Mouse (Mus musculus) liver, adult 2 months (tissue): ENCODE measurements at regions not wholly inside any gene's neighbourhood (a gene's known extent, or its start where the extent isn't known, plus 50 kb on each side); places are given as distances from the start of the nearest gene placed in this dataset.

Source experiments
- CTCF ChIP-seq: fragments of 200-500 bp; IDR thresholded peaks from 2 replicates; pipeline ENCODE4 v1.5.1; 2011; ENCODE audit warnings: low read depth, low read length, control low read depth
- POLR2A ChIP-seq: fragments of 200-500 bp; IDR thresholded peaks from 2 replicates; pipeline ENCODE4 v1.6.1; 2011; ENCODE audit warnings: low read length, control low read depth; ENCODE audit not compliant: insufficient read depth; ENCODE audit errors: extremely low read depth

DNA sequence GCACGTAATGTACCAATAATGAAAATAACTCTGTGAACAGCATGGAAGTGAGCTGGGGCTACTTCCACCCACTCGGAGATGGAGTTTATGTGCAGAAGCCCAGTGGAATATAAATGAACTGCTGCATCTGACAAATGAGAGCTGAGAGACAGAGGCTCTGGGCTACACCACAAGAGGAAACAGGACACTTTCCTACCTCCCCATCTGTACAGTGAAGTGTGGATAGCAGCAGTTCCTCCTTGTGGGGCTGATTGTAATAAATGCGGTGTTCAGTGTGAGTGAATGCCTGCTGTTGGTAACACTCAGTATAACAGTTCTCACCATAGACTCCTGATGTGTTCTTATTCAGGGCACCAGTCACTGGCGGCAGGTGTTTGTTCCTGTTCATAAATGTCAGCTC, 60.0 kb upstream of the Zbtb18 start:
- TF ChIP-seq CTCF: no peak
- TF ChIP-seq POLR2A: no peak
